In genomic region chr3:142333458-142333857, GRCm38 (mm10) we compare ENCODE assay signal across 18 mouse cellular contexts.
"Had no signal": no experiment of that assay in that cellular context is flagged by ENCODE, and none has a peak within 500 bp of the region (broad histone marks: within the 10 kb centered on the region; RNA-seq: fewer than 3 reads in every experiment).

No protein-coding gene starts in this region.

- ATAC-seq: midbrain, embryonic 16.5 days had no signal

- H3K9me3 ChIP-seq: midbrain, embryonic 10.5 days; midbrain, embryonic 12.5 days; neural tube, embryonic 13.5 days; neural tube, embryonic 15.5 days had no signal

- H3K9ac ChIP-seq: lung, embryonic 14.5 days; midbrain, embryonic 12.5 days; neural tube, embryonic 13.5 days; neural tube, embryonic 15.5 days had no signal

- H3K4me3 ChIP-seq: midbrain, embryonic 10.5 days; midbrain, embryonic 12.5 days; myocyte; neural tube, embryonic 13.5 days; neural tube, embryonic 15.5 days had no signal

- H3K4me1 ChIP-seq: midbrain, embryonic 10.5 days; midbrain, embryonic 12.5 days; neural tube, embryonic 13.5 days; neural tube, embryonic 15.5 days had no signal

- H3K36me3 ChIP-seq: midbrain, embryonic 10.5 days; midbrain, embryonic 12.5 days; neural tube, embryonic 13.5 days; neural tube, embryonic 15.5 days had no signal

- H3K27ac ChIP-seq: midbrain, embryonic 10.5 days; midbrain, embryonic 12.5 days; neural tube, embryonic 13.5 days; neural tube, embryonic 15.5 days had no signal

- H3K27me3 ChIP-seq: neural tube, embryonic 13.5 days; neural tube, embryonic 15.5 days had no signal

- H3K4me2 ChIP-seq: lung, embryonic 14.5 days; midbrain, embryonic 12.5 days; neural tube, embryonic 13.5 days; neural tube, embryonic 15.5 days had no signal

- DNase-seq: lung, embryonic 14.5 days; lung, postnatal 10 days; lung, postnatal 4 days; midbrain, embryonic 14.5 days; retina, postnatal 1 day; right cerebral cortex, adult 18-20 months; right cerebral cortex, postnatal 25 days; right cerebral cortex, postnatal 4 days; spleen, adult 18-20 months; thymus, adult 18-20 months; thymus, postnatal 14 days; thymus, postnatal 36 days had no signal
